Mouse (Mus musculus) activated CD4-positive, CD25-positive, alpha-beta regulatory T cell, adult 4 months (primary cell): ENCODE data around the gene 4930453N24Rik. TPM values are rescaled to one million over a fixed set of nuclear protein-coding genes. Genes with fewer than 3 reads are reported as not detected.

Source experiments
- ATAC-seq: one replicate; pipeline ENCODE4 v1.8.0; 2017
- polyA plus RNA-seq, 2 experiments: library from polyadenylated mRNA; unstranded; fragments of 100-300 nt; shearing (Covaris generic); gene quantifications; one replicate each; pipeline ENCODE4 v1.2.1; 2017

4930453N24Rik gene
- polyA plus RNA-seq, 2 experiments from 2014 or later: 20.3 to 25.6 TPM

DNA sequence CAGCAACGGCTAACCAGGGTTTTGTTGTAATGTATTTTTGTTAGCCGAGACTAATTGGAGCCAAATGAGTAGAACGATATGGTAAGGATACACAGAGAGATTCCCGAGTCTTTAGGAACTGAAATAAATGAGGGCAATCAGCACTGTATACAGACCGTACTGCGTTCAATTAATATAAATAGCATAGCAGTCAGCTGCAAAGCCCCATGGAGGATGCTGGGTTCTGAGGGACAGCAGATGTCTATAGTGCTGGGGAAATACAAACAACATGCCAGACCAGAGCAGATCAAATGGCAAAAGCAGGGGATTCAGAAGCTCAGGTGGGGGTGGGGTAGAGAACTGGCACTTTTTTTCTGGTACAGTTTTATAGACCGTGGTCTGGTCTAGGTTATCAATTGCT is 51.9 kb downstream of the 4930453N24Rik start:
- ATAC-seq: no peak

DNA sequence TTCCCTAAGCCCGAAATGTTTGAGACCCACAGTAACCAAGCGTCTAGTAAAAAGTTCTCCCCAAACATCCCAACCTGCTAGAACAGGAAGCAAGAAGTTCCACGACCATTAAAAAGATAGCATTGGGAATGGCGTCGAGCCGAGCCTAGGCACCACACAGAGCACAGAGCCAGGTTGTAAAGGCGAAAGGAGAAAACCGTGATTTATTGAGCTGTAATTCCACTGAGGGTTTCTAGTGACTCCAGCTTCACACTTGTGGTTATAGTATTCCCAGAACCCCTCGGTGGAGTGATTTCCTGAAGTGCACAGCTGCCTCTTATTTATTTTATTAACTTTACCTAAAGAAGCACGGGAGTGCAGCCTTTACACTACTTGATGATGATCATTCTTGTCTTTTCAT is 53.1 kb downstream of the 4930453N24Rik start:
- no peak for ATAC-seq

DNA sequence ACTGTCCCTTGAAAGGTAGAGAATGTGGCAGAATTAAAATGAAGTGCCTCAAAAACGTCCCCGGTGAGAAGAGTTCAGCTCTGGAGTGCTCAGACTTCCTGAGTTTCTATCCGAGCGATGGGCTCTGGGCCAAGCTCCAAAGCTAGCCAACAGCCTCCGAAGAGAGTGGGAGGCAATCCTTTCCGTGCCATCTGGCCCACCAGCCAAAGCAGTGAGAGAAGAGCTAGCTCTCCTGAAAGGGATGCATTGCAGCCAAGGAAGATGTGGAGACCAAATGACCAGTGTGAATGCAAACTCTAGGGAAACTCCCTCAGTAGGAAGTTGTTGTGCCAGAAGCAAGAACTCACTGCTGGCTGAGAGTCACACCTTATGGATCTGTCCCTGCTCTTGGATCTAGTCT is 59.1 kb downstream of the 4930453N24Rik start:
- ATAC-seq: no peak

Other genes with a start within 250 kb of the 4930453N24Rik start
- gene Csnka2ip, start 168.8 kb downstream of the 4930453N24Rik start, polyA plus RNA-seq: not detected
- gene Zfp654, start 80.5 kb upstream of the 4930453N24Rik start, polyA plus RNA-seq: 1 to 10 TPM; 8.9 to 9.8 TPM
- 10 to 100 TPM; 45.1 to 53.3 TPM for gene Cggbp1, start 80.8 kb upstream of the 4930453N24Rik start, polyA plus RNA-seq